Mouse (Mus musculus) megakaryocyte-erythroid progenitor cell, adult 5-6 weeks (primary cell): ENCODE results near the gene Ctu1. TPM values are rescaled to one million over a fixed set of nuclear protein-coding genes. Genes with fewer than 3 reads are reported as not detected.
"Not testable (repeated sequence)": the region's sequence is repeated elsewhere in the genome, so short reads cannot be mapped to it uniquely, and the experiment has no call there.

Experiments
- ATAC-seq: replicated peaks from 2 replicates; pipeline ENCODE4 v1.8.0; 2016; ENCODE audit warnings: mild to moderate bottlenecking, inconsistent platforms; ENCODE audit not compliant: severe bottlenecking, poor library complexity, low FRiP score, low TSS enrichment
- total RNA-seq, 2 experiments: library from RNA; stranded (forward) in 1 of 2; stranded (reverse) in 1 of 2; fragments of 200-1000, 215-1000 nt in 1 of 2; fragments of >200 nt in 1 of 2; fragmentation: Nextera tagmentation in 1 of 2; gene quantifications; 2 replicates each; pipeline ENCODE4 v1.2.3; 2014 to 2017

Gene Ctu1
- total RNA-seq (2014; fragmentation: Nextera tagmentation): 8.6 and 13.2 TPM in 2 replicates
- 5.3 and 8.8 TPM in 2 replicates for total RNA-seq (2017)

DNA sequence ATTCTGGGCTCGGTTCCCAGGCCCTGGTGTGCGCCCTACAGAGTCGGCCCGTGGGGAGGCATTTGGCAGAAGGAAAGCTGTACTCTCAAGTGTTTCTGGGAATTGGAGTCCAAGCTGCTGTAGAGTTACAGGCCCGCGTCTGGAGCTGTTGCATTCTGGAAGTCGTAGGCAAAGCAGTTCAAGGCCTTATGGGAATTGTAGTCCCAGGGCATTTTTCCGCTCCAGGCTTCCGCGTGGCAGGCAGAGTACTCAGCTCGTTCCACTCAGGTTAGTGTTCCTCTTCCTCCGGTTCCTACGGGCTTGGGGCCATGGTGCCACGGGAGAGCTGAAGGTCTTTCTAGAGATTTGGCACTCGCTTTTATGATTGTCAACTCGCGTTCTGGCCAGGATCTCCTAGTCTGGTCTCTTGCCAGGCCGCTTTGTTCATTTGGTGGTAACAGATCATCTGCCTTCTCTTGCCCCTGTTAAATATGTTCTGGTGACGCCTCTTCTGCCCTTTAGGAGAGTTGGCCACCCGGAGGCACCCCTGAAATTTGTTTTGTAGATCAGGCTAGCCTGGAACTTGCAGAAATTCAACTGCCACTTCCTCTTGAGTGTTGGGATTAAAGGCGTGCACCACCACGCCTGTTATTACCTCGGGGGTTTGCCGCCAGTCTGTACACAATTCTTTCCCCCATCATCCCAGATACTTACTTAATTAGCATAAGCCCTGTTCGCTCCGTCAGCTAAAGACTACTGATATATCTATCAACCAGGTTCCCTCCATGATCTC lies at the start of gene Ctu1:
TSS of gene Ctu1 (plus strand) at position 208 of the 772 bp plus-strand sequence.
- ATAC-seq: peak; percentile 98

- no peak for ATAC-seq
These were observed 48.9 kb upstream of the Ctu1 start for GRCm38 (mm10) chr7:43622927-43623326.

DNA sequence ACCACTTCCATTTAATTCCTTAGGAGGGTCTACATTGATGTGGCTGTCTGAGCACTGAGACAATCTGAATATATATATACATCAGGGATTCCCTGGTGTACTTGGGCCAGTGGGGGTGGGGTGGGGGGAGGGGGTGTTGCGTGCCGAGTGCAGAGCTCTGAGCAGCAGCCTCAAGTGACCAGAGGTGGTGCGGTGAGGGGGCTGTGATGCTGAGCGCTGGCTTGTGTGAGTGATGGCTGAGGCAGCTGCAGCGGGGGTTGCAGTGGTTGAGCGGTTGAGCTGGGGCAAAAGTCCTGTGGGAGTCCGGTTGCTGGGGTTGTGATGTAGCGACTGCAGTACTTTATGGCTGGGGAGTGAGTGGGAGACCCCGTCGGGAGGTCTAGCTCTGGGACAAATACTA lies 48.0 kb upstream of the Ctu1 start:
- ATAC-seq: no peak

DNA sequence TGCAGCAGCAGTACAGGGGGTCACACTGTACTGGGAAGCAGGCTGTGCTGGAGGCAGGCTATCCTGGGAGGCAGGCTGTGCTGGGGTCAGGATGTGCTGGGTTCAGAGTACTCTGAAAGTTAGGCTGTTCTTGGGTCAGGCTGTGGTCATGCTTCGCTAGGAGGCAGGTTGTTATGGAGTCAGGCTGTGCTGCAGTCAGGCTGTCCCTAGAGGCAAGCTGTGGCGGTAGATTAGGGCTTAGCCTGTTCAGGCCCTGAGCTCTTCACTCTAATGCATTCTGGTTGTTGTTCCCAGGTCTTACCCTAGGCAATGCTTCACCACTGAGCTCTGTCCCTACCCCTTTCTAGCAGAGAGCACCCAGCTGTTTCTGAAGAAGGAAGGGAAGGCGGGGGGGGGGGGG lies 46.8 kb upstream of the Ctu1 start:
- no peak for ATAC-seq

DNA sequence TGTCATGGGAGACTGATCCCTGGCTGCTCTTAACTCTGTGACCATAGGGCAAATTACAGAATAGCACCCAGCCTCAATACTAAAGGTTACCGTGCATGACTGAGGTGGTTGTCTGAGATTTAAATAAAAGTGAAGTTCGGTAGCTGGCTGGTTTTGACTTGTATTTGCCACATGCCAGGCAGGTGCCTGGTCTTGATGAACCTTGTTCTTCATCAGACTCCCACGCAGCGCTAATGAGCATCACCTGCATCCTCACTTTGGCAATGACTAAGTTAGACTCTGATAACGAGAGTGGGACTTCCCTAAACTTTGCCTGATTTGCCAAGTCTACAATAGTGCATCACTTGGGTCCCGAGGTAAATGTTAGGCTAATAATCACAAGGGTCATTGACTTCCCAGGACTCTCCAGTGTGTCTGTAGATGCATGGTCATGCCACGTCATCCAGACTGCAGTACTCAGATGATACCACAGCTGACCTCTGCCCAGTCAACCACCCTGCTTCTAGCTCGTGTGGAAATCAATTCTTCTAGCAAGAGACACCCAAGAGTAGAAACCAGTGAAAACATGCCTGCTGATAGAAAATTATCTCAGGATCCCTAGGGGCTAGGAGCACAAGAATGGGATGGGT lies 45.9 kb upstream of the Ctu1 start:
- ATAC-seq: no peak

DNA sequence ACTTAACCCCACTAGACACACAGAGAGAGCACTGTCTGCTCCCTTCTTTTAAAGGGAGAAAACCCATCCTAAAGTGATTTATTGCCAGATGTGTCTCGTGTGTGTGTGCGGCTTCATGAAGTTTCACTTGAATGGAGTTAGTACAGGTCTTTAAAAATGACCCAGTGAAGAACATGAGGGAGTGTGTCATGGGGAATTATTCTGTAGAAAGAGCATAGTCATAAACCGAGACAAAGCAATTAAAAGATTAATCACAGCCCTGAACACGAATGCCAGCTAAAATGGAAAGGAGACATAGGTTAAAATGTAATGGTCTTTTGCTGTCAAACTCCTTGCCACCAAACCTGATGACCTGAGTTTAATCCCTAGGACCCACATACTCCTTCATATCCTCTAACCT lies 37.9 kb upstream of the Ctu1 start:
- no peak for ATAC-seq

DNA sequence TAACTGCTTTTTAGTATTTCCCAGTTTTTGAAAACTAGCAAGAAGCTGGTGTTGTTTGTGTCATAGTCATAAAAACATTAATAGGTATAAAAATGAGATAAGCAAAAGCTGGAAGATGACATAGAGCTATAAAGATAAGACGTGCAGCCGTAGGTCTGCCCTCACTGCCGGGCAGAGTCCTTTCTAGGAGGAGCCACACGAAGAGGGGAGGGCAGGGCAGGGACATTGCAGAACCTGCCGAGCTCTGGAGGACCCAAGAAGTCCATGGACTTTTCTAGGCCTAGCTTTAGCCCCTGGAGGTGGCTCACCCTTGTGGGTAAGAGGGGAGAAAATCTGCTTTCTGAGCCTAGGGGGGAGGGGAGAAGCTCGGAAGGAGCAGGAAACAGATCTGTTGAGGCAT lies 37.3 kb upstream of the Ctu1 start, which contains the start of gene Ceacam18:
TSS of gene Ceacam18 (plus strand) at position 208 of the 400 bp plus-strand sequence.
- ATAC-seq: no peak

GRCm38 (mm10) chr7:43636194-43636593 lies 35.6 kb upstream of the Ctu1 start:
- no peak for ATAC-seq

GRCm38 (mm10) chr7:43637118-43637517 lies 34.7 kb upstream of the Ctu1 start:
- no peak for ATAC-seq

GRCm38 (mm10) chr7:43642587-43642986 lies 29.2 kb upstream of the Ctu1 start:
- ATAC-seq: no peak

- ATAC-seq: no peak
These were observed 28.7 kb upstream of the Ctu1 start for GRCm38 (mm10) chr7:43643046-43643652.

DNA sequence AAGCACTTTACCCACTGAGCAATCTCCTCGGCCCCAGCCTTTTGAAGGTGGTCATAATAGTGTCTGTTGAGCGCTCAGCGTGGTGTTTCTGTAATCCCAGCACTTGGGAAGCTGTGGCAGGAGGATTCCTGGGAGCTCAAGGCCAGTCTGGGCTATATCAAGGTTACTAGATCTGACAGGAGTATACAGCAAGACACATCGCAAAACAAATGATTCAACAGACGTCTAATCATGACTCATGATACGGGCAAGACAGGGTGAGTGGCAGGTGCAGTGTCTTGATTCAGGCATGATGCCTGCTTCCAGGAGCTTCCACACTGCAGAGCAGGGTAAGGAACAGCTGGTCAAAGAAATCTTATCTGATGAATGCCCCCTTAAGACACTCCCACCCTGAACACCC lies 19.1 kb upstream of the Ctu1 start:
- no peak for ATAC-seq

- no peak for ATAC-seq
These were observed 17.3 kb upstream of the Ctu1 start for GRCm38 (mm10) chr7:43654519-43654918.

DNA sequence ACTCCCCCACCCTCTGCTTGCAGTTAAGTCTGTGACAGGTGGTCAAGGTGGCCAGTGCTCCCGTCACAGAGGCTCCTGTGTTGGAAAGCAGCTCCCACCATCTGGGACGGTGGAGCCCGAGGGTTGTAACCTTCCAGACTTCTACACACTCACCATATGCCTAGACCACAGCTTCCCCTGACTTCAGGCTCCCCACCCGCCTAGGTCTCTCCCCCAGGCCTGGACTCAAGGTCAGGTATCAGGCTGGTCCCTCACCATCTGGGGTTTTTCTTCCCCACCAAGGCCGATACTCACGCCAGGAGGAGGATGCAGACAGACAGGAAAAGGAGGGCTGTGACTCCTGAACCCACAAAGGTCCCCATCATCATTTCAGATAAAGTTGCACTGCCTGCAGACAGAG lies 15.6 kb upstream of the Ctu1 start:
- no peak for ATAC-seq

DNA sequence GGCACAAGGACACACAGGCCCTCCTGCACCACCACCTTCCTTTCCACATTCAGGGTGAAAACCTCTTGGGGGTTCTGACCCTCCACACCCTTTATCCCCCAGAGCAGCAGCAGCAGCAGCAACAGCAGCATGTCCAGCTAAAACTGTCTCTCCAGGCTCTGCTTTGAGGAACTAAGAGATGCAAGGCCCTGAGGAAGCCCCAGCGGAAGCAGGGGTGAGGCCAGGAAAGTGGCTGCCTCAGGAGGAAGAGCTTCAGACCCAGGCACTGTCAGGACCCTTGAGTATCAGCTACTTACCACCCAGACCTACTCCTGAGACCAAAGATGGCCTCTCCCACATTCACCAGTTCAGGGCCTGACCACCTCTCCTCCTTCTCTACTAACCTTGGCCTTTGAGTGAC lies 11.8 kb upstream of the Ctu1 start, which contains the start of gene Siglece:
TSS of gene Siglece (minus strand) at position 160 of the 400 bp plus-strand sequence.
- no peak for ATAC-seq

- no peak for ATAC-seq
These were observed 9.0 kb upstream of the Ctu1 start for GRCm38 (mm10) chr7:43662804-43663203.

- not testable (repeated sequence) for ATAC-seq
These were observed 4.6 kb upstream of the Ctu1 start for GRCm38 (mm10) chr7:43667221-43667620.

DNA sequence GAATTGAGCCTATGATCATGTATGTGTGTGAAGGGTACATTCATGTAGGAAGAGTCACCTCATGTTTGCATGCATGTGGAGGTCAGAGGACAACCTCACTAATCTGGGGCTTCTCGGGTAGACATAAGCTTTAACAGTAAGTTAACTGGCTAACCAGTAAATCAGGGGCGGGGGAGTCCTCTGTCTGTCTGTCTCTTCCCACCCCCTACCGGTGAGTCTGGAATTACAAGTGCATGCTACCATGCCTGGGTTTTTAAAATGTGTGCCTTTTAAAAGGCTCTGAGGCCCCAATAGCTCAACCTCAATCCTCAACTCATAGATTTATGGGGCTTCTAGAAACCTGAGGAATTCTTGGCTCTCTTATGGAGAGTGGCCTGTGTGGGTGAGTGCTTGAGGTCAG lies 3.2 kb upstream of the Ctu1 start:
- no peak for ATAC-seq

DNA sequence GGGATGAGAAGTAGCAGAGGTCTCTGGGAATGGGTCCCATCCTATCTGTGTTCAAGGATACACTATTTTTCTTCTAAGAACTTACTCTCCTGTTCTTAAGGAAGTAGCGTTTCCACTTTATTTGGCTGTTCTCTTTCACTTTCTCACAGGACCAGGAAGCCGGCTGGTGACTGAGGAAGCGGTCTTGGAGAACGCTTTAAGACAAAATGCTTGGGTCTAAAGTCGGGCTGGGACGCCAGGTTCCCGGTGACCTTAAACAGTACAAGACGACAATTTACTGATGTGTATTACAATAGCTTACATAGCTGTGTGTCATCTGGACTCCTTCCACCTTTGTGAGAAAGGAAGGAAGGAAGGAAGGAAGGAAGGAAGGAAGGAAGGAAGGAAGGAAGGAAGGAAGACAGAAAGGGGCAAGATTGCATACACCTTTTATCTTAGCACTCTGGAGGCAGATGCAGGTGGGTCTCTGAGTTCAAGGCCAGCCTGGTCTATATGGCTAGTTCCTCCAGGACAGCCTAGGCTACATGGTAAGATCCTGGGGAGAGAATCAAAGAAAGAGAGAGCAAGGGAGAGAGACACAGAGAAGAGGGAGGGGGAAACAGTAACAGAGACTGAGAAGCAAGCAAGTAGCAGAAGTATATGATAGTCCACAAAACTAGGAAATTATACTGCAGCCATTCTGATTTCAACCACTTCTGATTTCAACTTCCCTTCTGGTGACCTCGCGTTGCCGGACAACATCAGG lies 580 bp upstream of the Ctu1 start:
- ATAC-seq: no peak; the same call in 1 of the 2 replicates
